Mouse (Mus musculus) kidney, adult 2 months (tissue): ENCODE results near the gene Ostm1. TPM values are rescaled to one million over a fixed set of nuclear protein-coding genes. Genes with fewer than 3 reads are reported as not detected.

Experiments
- DNase-seq: peaks from one replicate; pipeline ENCODE4 v3.0.0; 2021
- H3K27ac ChIP-seq: fragments of 200-500 bp; 2 replicates; pipeline ENCODE4 v1.5.1; 2012; ENCODE audit warnings: low read depth, low read length, control low read depth, inconsistent platforms; ENCODE audit not compliant: insufficient read depth
- H3K27me3 ChIP-seq: fragments of 200-500 bp; replicated peaks from 2 replicates; pipeline ENCODE4 v1.6.1; 2012; ENCODE audit warnings: mild to moderate bottlenecking, moderate library complexity, low read length, inconsistent platforms; ENCODE audit not compliant: control insufficient read depth, insufficient read depth
- H3K36me3 ChIP-seq: fragments of 200-500 bp; 2 replicates; pipeline ENCODE4 v1.6.1; 2012; ENCODE audit warnings: mild to moderate bottlenecking, moderate library complexity, low read length, inconsistent platforms; ENCODE audit not compliant: control insufficient read depth, insufficient read depth
- H3K4me1 ChIP-seq: fragments of 200-500 bp; 2 replicates; pipeline ENCODE4 v1.6.1; 2011; ENCODE audit warnings: low read length; ENCODE audit not compliant: control insufficient read depth, insufficient read depth
- H3K4me3 ChIP-seq: fragments of 200-500 bp; 2 replicates; pipeline ENCODE4 v1.5.1; 2011; ENCODE audit warnings: mild to moderate bottlenecking, low read depth, low read length, control low read depth; ENCODE audit not compliant: insufficient read depth
- CTCF ChIP-seq: fragments of 200-500 bp; conservative IDR thresholded peaks from 2 replicates; pipeline ENCODE4 v1.5.1; 2011; ENCODE audit warnings: low read depth, mild to moderate bottlenecking, control low read depth, low read length, moderate library complexity, mixed read lengths; ENCODE audit not compliant: insufficient read depth, insufficient read length
- POLR2A ChIP-seq: fragments of 200-500 bp; IDR thresholded peaks from one replicate; pipeline ENCODE4 v1.6.1; 2011; ENCODE audit warnings: low read depth, low read length, control low read depth
- WGBS: fragments of 180-500 bp; shearing (Covaris S2); methylation state at CpG from one replicate; pipeline ENCODE4 v1.1.7; 2018; 5-methylcytosine and 5-hydroxymethylcytosine counted together
- polyA plus RNA-seq: library from polyadenylated mRNA; depleted of rRNA; stranded (reverse); fragments of >200 nt; gene quantifications from 2 replicates; pipeline ENCODE4 v1.2.3, GENCODE M21; 2012; rRNA removed

Ostm1 gene
- 15.4 and 15.5 TPM in 2 replicates for polyA plus RNA-seq

GRCm38 (mm10) chr10:42583157-42583872 is at the start of gene Ostm1, which contains the start of gene Nr2e1:
Gene Ostm1 (plus strand): TSS chr10:42583822.
Gene Nr2e1 (minus strand): TSS chr10:42583632.
- Histone ChIP-seq H3K4me1 (no peaks in the 10 kb centered on the region), H3K27ac (no peak within 1 kb of the TSS), H3K27me3 (peaks cover 19% of the 10 kb centered on the region), H3K4me3 (no peak within 1 kb of the TSS), H3K36me3 (no peaks in the 10 kb centered on the region)
- no peak for TF ChIP-seq CTCF
- TF ChIP-seq POLR2A, result no peak
- WGBS, result 3% methylated on average over 43 of the region's 43 CpGs
- peak; percentile 21 for DNase-seq

- Histone ChIP-seq H3K36me3 (no peaks in the 10 kb centered on the region; the same call in 1 of the 2 replicates), H3K4me3 (no peak overlapping the region), H3K4me1 (no peaks in the 10 kb centered on the region), H3K27me3 (no peaks in the 10 kb centered on the region), H3K27ac (no peak overlapping the region)
- DNase-seq, result no peak
- 92% methylated on average over 11 of the region's 11 CpGs for WGBS
- TF ChIP-seq POLR2A (no peak), CTCF (no peak)
Measured at GRCm38 (mm10) chr10:42533836-42534453, 49.7 kb upstream of the Ostm1 start.

GRCm38 (mm10) chr10:42537571-42538316 is 45.9 kb upstream of the Ostm1 start:
- Histone ChIP-seq H3K27ac (no peak overlapping the region), H3K4me1 (no peaks in the 10 kb centered on the region), H3K36me3 (no peaks in the 10 kb centered on the region), H3K4me3 (no peak overlapping the region), H3K27me3 (no peaks in the 10 kb centered on the region)
- DNase-seq, result no peak
- 87% methylated on average over 9 of the region's 9 CpGs for WGBS
- no peak for TF ChIP-seq CTCF

GRCm38 (mm10) chr10:42545707-42546503 is 37.7 kb upstream of the Ostm1 start:
- WGBS, result 76% methylated on average over 6 of the region's 6 CpGs
- no peaks in the 10 kb centered on the region for H3K4me1 ChIP-seq
- H3K4me3 ChIP-seq, result no peak overlapping the region
- no peak for DNase-seq
- no peaks in the 10 kb centered on the region for H3K27me3 ChIP-seq
- TF ChIP-seq POLR2A (no peak), CTCF (no peak)
- no peaks in the 10 kb centered on the region for H3K36me3 ChIP-seq
- no peak overlapping the region for H3K27ac ChIP-seq

- H3K27me3 ChIP-seq, result no peaks in the 10 kb centered on the region
- WGBS, result 99% methylated on average over 3 of the region's 3 CpGs
- no peak overlapping the region for H3K27ac ChIP-seq
- no peak for DNase-seq
- TF ChIP-seq CTCF (no peak), POLR2A (no peak)
- no peak overlapping the region for H3K4me3 ChIP-seq
- no peaks in the 10 kb centered on the region for H3K4me1 ChIP-seq
- H3K36me3 ChIP-seq, result no peaks in the 10 kb centered on the region
Measured at GRCm38 (mm10) chr10:42546507-42546906, 37.1 kb upstream of the Ostm1 start.

- Histone ChIP-seq H3K36me3 (no peaks in the 10 kb centered on the region), H3K4me1 (no peaks in the 10 kb centered on the region), H3K27ac (no peak overlapping the region), H3K4me3 (no peak overlapping the region), H3K27me3 (no peaks in the 10 kb centered on the region; the same call in 1 of the 2 replicates)
- TF ChIP-seq POLR2A (no peak), CTCF (no peak)
- no peak for DNase-seq
- 83% methylated on average over 5 of the region's 5 CpGs for WGBS
Measured at GRCm38 (mm10) chr10:42559581-42560200, 23.9 kb upstream of the Ostm1 start.
